Mouse (Mus musculus) megakaryocyte, embryonic 14.5 days (primary cell): Measurements from ENCODE around the gene Acot7.

Source experiments
- FLI1 ChIP-seq: IDR thresholded peaks from 2 replicates; pipeline ENCODE4 v1.6.1; 2012; ENCODE audit warnings: low read length, inconsistent platforms, mixed read lengths
- GATA1 ChIP-seq: IDR thresholded peaks from 3 replicates; pipeline ENCODE4 v1.6.1; 2012; ENCODE audit warnings: mixed read lengths, low read length, inconsistent platforms, borderline replicate concordance

DNA sequence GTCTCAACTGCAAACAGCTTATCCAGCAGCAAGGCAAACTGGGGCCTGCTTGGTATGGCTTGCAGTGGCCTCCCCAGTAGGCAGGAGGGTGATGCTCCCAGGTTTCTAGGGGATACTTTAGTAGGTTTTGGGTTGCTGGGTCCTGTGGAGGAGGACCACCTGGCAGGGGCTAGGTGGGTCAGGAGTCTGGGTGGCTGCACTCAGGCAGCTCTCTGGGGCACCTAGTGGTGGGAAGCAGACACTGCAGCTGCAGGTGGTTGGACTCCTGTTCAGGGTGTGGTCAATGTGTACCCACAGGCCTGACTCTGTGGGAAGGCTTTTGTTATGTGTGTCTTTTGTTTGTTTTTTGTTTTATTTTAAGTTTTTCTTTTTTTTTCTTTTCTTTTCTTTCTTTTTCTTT, 43.4 kb upstream of the Acot7 start:
- TF ChIP-seq GATA1 (no peak), FLI1 (no peak)
